Mouse (Mus musculus) CH12.LX (cell line): ENCODE data around the gene Letm1.

Experiments
- BHLHE40 ChIP-seq: IDR thresholded peaks from 2 replicates; pipeline ENCODE4 v1.6.1; 2011; ENCODE audit warnings: mild to moderate bottlenecking, low read depth, low read length, improper control_type of control experiment
- CTCF ChIP-seq, 2 experiments: IDR thresholded peaks in 1 of 2; conservative IDR thresholded peaks in 1 of 2; 2 replicates each; pipeline ENCODE4 v1.5.1; 2011 to 2012; ENCODE audit warnings: low read depth in 2 of 2, low read length in 2 of 2, improper control_type of control experiment in 1 of 2, inconsistent platforms in 1 of 2, mild to moderate bottlenecking in 1 of 2, moderate library complexity in 1 of 2
- EP300 ChIP-seq: IDR thresholded peaks from 2 replicates; pipeline ENCODE4 v1.6.1; 2011; ENCODE audit warnings: low read length, improper control_type of control experiment
- ETS1 ChIP-seq: conservative IDR thresholded peaks from 2 replicates; pipeline ENCODE4 v1.6.1; 2012; ENCODE audit warnings: low read depth, mild to moderate bottlenecking, inconsistent platforms, low read length, improper control_type of control experiment, moderate library complexity
- HCFC1 ChIP-seq: IDR thresholded peaks from 2 replicates; pipeline ENCODE4 v1.6.1; 2012; ENCODE audit warnings: low read depth, mild to moderate bottlenecking, inconsistent platforms, low read length, improper control_type of control experiment
- KAT2A ChIP-seq: IDR thresholded peaks from 2 replicates; pipeline ENCODE4 v1.6.1; 2012; ENCODE audit warnings: low read length, improper control_type of control experiment, inconsistent platforms; ENCODE audit not compliant: insufficient replicate concordance
- MYC ChIP-seq: IDR thresholded peaks from 2 replicates; pipeline ENCODE4 v1.6.1; 2011; ENCODE audit warnings: low read depth, mild to moderate bottlenecking, improper control_type of control experiment, low read length
- POLR2A ChIP-seq: IDR thresholded peaks from 2 replicates; pipeline ENCODE4 v1.6.1; 2011; ENCODE audit warnings: low read depth, mild to moderate bottlenecking, improper control_type of control experiment, low read length
- POLR2AphosphoS2 ChIP-seq: IDR thresholded peaks from 2 replicates; pipeline ENCODE4 v1.6.1; 2011; ENCODE audit warnings: low read depth, low read length, improper control_type of control experiment
- TCF12 ChIP-seq: IDR thresholded peaks from 2 replicates; pipeline ENCODE4 v1.6.1; 2014; ENCODE audit warnings: low read depth, mild to moderate bottlenecking, inconsistent platforms, low read length, improper control_type of control experiment
- UBTF ChIP-seq: IDR thresholded peaks from 2 replicates; pipeline ENCODE4 v1.6.1; 2012; ENCODE audit warnings: low read depth, mild to moderate bottlenecking, inconsistent platforms, low read length, improper control_type of control experiment, moderate library complexity
- USF1 ChIP-seq: IDR thresholded peaks from 2 replicates; pipeline ENCODE4 v1.6.1; 2014; ENCODE audit warnings: low read depth, mild to moderate bottlenecking, inconsistent platforms, low read length, improper control_type of control experiment
- ZKSCAN1 ChIP-seq: IDR thresholded peaks from 2 replicates; pipeline ENCODE4 v1.6.1; 2012; ENCODE audit warnings: low read depth, inconsistent platforms, low read length, improper control_type of control experiment, borderline replicate concordance
- ZMIZ1 ChIP-seq: IDR thresholded peaks from 2 replicates; pipeline ENCODE4 v1.6.1; 2012; ENCODE audit warnings: low read depth, mild to moderate bottlenecking, inconsistent platforms, low read length, improper control_type of control experiment

DNA sequence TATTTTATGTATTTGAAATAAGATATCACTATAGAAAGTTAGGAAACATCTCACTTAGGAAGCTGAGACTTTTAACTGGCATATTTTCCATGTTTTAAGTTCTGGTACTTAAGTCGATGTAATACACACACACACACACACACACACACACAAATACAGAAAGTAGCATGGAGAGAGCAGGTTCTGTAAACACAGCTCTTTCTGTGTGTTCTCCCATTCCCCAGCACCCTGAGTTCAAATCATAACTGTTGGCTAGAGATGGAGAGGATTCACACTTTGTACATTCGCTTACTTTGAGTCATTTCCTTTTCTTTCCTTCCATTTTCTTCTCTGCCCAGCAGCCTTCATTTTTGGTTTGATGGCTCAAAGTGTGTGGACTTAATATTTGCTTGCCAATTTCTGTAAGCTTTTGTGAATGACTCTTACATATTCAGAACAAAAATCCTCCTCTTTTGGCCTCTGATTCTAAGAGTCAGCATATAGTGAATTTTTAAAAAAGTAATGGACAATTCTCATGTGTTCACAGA lies 39.3 kb upstream of the Letm1 start:
- TF ChIP-seq POLR2A: no peak
- no peak for TF ChIP-seq CTCF (conservative IDR thresholded peaks at IDR 0.05 in 1 of 2, IDR thresholded peaks at IDR 0.05 in 1 of 2; ENCODE audit: low read depth in 2 of 2, low read length in 2 of 2)
- TF ChIP-seq HCFC1: no peak; the same call in 1 of the 2 replicates
- TF ChIP-seq POLR2AphosphoS2: no peak
- no peak for TF ChIP-seq BHLHE40
- no peak for TF ChIP-seq ZKSCAN1
- no peak for TF ChIP-seq TCF12
- no peak for TF ChIP-seq UBTF
- TF ChIP-seq KAT2A: no peak
- TF ChIP-seq MYC: no peak
- TF ChIP-seq ETS1: no peak
- no peak for TF ChIP-seq USF1
- no peak for TF ChIP-seq ZMIZ1
- no peak for TF ChIP-seq EP300
